Mouse (Mus musculus) mesoderm, embryonic 11.5 days (tissue): Measurements from ENCODE around the gene Brpf1.

Experiments used
- DNase-seq: peaks from one replicate; pipeline ENCODE4 v3.0.0-alpha.2; 2012; ENCODE audit warnings: low read depth, low spot score

Brpf1 gene

DNA sequence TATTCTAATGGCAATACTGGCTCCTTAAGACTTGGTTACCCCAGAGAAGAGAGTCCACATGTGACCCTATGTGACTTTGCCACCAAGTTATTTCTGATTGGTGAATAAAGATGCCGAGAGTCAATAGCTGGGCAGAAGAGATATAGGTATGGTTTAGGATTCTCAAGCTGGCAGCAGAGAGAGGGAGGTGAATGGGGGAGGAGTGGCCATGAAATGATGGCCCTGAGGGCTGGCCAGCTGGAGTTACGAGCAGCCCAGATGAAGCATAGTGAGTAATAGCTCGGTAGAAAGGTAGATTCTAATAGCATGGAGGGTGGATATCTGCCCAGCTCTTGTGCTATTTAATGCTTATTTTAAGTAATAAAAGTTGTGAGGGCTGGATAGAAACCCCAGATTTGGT, 45.9 kb downstream of the Brpf1 start:
- DNase-seq: no peak

DNA sequence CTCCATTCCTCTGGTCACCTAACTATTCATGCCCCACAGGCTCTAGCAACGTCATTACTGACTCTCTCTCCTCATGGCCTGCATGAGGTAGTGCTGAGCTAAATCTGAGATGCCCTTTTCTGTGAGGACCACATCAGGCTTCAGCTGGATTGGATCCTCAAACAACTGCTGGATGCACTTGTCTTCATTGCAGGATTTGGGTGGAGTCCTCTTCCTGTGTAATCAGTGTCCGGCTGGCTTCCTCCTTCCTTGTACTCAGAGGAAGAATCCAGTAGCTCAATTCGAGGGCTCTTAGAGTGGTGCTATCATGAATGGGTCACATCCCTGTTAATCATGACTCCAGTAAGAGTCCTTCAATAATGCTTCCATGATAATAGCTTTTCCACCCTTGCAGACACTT, 46.8 kb downstream of the Brpf1 start:
- no peak for DNase-seq

DNA sequence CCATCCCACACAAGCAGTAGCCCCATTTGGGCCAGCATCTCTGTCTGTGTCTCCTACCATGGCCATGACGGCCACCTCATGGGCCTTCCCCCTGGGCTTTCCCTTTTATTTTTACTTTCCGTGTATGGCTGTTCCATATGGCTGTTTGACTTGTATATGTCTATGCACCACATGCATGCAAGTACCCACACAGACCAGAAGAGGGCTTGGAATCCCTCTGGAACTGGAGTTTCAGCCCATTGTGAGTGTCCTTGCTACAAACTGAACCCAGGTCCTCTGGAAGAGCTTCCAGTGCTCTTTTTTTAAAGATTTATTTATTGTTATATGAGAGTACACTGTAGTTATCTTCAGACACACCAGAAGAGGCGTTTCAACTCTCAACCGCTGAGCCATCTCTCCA, 54.5 kb downstream of the Brpf1 start:
- no peak for DNase-seq

DNA sequence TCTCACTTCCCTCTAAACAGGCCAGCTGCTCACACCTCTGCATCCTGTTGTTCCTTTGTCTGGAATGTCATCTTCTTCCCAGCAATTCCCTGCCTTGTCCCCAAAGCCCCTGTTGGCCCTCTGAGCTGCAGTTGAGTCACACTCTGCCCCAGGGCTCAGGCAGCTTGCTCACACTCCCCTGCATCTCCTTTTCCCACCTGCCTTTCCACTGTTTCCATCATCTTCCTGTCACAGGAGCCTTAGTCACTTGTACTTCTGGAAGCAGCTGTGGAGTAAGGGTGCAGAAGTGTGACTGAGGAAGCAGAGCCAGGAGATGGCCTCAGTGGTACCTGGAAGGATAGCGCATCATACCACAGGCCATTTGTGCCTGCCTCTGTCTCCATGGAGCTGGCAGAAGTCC, 55.3 kb downstream of the Brpf1 start:
- DNase-seq: no peak

DNA sequence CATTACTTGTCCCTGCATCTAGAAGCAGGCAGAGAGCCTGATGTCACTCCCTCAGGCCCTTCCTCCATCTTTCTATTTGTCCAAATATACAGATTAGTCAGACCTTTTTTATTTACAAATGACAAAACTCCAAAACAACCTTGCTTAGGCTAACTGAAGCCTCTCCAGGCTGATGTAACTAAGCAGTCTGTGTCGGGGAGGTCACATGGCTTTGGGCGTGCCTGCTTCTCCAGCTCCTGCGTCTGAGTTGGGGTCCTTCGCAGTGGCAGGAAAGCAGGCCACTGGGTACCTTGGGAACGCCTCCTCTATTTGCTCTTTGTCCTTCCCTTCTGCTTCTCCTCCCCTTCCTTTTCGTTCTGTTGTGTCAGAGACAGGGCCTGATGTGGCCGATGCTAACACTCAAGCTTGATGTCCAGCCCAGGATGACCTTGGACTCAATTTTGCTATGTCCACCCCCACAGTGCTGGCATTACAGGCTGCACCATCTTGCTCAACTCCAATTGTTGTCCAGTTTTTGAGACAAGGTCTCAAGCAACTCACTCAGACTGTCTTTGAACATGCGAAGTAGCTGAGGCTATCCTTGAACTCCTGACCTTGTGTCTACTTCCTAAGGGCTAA, 57.7 kb downstream of the Brpf1 start:
- DNase-seq: no peak

DNA sequence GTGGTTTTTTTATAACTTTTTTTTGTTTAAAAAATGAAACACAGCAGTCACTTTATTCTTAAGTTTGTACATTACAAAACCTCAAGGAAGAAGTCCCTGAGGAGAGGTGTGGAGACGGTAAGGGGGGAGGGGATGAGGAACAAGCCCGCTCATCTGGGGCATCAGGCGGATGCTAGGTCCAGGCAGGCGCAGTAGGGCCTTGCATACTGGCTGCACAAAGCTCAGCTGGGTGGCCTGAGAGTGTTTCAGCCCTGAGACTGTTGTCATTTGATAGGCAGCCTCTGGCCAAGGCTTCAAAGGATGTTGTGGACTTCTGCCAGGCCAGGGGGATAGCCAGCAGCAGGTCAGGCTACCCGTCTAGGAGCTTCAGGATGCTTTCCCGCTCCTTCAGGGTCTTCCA, 59.7 kb downstream of the Brpf1 start:
- no peak for DNase-seq

DNA sequence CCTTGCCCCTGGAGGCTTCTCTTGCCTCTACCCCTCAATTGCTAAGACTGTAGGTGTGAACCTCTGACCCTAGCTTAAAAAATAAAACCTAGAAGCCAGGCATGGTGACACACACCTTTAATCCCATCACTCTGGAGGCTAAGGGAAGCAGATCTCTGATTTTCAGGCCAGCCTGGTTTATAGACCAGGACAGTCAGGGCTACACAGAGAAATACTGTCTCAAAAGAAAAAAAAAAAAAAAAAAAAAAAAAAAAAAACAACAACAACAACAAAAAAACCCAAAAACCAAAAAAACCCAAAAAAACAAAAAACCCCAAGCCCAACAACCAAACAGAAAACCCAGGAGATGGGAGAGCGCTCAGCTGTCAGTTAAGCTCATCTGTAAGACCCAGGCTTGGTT, 60.6 kb downstream of the Brpf1 start:
- no peak for DNase-seq

DNA sequence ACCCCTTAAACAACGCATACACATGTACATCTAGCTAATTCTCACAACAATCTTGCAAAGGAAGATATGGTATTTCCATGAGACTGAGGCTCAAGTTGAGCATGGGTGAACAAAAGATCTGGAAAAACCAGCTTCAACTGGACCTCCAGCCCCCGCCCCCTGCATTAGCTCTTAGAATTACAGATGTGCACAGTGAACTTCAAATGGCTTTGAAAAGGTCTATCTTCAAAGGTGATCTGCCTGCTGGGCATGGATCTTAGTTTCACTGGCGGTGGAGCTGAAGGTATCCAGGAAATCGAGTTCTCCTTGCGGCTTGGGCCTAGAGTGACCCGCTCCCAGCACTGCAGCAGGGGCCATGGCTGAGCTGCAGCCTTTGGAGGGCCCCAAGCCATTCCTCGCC, 61.2 kb downstream of the Brpf1 start:
- no peak for DNase-seq

DNA sequence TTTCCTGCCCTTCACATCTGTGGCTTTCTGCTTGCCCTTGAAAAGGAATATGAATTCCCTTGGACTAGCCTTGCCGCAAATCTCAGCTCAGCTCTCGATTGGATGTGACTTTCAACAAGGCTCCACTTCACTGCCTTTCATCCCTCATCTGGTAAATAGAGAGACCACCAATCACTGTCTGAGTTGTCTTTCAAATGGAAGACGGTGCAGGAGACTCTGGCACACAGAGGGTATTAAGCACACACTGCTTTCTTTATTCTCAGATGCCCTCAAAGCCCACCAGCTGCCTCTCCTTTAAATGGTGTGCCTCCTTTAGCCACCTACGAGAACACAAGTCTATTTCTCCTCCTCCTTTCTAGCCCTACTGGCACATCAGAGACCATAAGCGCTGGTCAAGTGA, 61.6 kb downstream of the Brpf1 start:
- DNase-seq: no peak

DNA sequence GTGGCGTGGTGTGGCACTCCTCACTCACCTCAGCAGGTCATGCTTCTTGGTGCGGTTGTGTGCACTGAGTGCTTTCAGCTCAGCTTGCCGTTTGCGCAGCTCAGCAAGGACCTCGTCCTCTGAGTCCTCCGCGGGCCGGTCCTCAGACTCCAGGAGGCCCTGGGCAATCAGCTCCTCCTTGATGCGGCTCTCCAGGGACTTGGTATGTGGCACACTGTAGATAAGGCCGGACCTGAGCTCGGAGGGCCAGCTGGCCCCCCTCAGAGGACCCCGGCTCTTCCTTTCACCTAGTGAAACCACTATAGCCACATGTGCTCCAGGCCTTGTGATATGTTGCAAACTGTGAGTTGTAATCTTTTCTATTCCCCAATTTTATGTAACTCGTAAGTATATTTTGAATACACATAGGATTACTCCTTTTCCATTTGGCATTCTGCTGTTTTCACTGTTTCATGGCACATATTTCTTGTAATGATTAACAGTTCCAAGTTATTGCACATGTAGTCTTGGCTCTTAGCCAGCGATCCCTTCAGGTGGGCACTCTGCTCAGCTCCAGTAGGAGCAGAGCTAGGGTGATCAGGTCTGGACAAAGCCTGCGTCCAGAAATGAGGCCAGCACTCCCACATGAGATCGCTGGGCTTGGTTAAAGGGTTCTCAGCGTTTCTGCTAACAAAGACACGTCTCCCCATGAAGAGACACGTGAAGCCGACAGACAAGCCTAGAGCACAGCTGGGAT, 63.4 kb downstream of the Brpf1 start:
- DNase-seq: no peak

DNA sequence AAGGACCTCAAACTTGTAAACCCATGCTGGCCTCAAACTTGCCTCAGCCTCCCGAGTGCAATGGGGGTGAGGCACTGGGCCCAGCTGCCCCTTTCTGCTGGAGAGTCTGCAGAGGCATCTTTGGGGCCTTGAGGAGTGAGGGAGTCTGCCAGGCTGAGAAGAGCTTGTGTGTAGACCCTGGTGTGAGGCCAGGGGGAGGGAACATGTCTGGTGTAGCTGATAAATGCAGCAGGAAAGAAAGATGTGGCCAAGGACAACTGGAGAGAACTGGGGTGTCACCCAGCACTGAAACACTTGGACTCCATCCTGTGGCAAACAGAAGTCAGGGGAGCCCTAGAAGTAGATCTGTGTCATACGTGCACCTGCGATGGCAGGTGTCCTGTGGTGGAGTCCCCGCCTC, 66.6 kb downstream of the Brpf1 start:
- DNase-seq: no peak
